Mouse (Mus musculus): Measurements from ENCODE around the gene Pik3c2g. TPM values are rescaled to one million over a fixed set of nuclear protein-coding genes. Genes with fewer than 3 reads are reported as not detected.
A peak's percentile ranks its signal among the peaks of the same experiment; 100 is the strongest.

Pik3c2g gene
- total RNA-seq, 4 experiments from 2014 or later: 0.12 to 0.49 TPM; not detected in 2

- DNase-seq (ENCODE audit: low spot score in 2 of 2): no peak
These were observed 254.3 kb downstream of the Pik3c2g start for GRCm38 (mm10) chr6:139841272-139841671.

- no peak for DNase-seq (ENCODE audit: low spot score in 2 of 2)
These were observed 255.6 kb downstream of the Pik3c2g start for GRCm38 (mm10) chr6:139842626-139843025.

DNA sequence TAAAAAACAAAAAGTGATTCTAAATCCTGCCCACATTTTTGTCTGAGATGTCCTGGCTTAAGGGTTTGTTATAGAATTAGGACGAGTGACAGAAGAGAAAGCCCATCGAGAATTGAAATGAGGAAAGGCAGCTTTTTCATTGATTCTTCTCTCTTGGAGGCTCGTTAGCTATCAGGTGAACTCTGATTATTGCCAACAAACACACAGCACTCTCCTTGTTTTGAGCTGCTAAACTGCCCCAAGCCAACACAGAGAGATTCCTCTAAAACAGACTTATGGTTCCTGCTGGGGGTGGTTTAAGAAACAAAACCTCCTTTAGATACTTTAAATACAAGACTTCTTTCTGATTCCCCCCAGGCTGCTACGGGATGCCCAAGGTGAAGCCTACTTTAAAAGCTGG lies 256.5 kb downstream of the Pik3c2g start:
- DNase-seq (ENCODE audit: low spot score in 2 of 2): no peak

- no peak for DNase-seq (ENCODE audit: low spot score in 2 of 2)
These were observed 260.0 kb downstream of the Pik3c2g start for GRCm38 (mm10) chr6:139846889-139847544.

DNA sequence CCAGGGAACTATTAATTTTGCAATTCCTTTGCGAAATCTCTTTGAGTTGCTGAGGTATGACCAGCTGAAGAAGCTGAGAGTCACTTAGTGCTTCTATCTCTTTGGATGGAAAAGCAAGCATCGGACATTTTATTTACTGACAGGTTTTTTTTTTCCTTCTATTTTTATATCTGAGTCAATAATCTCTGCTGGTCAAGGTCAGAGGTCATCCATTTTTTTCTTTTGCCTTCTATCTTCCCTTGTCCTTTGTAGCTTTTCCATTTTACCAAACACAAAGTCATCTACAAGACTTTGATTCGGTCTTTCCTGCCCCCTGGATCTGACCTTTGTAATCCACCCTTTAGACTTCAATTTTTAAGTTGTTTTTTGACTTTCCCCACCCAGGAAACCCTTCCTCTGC lies 262.9 kb downstream of the Pik3c2g start:
- no peak for DNase-seq (ENCODE audit: low spot score in 2 of 2)

DNA sequence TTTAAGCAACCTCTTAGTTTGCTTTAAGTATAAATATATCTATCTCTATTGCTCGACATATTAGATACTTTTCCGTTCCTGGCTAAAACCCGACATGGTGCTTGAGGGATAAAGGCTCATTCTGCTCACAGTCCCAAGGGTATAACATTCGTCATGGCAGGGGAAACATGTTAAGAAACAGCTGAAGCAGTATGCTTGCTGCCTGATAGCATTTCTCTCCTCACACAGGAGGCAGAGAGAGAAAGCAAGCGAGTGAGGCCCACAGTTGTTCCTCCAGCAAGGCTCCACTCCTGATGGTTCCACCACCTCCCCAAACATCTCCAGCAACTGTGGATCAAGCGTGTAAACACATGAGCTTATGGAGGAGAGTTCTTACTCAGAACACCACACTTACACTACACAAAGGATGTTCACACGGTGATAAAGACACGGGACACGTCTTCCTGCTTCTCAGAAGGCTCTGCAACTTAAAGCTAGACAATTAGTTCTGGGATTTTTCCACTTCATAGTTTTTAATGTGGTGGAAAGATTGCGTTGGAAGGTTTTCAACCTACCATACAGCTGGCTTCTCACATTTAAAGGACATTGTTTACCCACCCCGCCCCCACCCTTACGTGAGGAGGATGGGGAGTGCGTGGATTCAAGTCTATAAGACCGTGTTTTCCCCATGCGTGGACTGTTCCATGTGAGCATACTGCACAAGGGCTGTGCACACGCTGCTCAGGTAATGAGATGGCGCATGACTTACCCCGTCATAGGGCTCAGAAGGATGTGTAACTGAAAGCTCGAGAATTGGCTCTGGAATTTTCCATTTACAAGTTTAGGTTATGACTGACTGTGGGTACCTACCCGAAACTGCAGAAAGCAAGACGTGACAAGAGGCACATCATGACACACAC lies 264.9 kb downstream of the Pik3c2g start:
- no peak for DNase-seq (ENCODE audit: low spot score in 2 of 2)

DNA sequence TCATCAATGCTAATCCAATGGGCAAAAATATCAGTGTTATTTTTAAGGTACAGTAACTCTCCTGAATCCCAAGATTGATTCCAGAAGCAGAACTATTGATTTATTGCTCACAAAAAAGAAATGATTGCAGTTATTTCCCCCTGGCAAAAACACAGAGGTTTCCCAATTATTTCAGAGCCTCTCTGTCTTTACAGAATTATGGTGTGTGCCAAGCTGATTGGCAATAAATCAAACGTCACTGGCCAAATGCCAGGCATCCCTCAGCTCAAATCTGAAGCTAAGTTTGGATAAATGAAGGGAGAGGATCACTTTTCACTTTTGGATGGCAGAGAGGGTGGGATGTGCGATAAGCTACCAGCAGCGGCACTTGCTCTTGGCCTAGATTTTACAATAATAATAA lies 265.8 kb downstream of the Pik3c2g start:
- peak; percentile 24 to 81 for DNase-seq (ENCODE audit: low spot score in 2 of 2)

DNA sequence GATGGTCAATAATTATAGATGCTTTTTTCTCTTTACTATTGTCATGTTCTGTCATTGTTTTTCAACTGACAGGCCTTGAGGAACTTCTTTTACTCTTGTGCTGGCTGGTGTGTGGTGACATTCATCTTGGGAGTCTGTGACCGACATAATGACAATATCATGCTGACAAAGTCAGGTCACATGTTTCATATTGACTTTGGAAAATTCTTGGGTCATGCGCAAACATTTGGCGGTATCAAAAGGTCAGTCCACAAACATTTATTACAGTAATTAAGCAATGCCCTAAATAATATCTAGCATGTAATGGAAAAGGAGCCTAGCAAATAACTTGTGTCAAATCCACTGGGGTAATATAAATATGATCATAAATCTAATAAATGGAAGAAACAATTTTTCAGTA lies 273.1 kb downstream of the Pik3c2g start:
- DNase-seq (ENCODE audit: low spot score in 2 of 2): no peak

DNA sequence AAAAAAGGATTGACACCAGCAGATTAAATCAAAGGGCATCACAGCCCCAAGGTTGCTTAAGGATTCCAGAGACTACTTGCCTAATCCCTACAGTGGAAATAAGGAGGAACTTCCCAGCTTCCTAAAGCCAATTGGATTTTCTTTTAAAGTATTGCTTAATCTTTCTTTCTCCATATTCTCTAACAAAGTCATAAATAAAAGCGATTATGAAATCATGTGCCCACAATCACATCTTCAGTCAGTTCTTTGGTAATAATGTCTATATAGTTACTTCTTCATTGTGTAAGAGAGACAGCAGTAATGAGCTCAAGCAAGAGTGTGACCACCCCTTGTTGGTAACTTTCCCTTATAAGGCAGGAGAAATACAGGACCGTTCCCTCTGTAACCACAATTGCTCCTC lies 274.5 kb downstream of the Pik3c2g start:
- DNase-seq (ENCODE audit: low spot score in 2 of 2): no peak

DNA sequence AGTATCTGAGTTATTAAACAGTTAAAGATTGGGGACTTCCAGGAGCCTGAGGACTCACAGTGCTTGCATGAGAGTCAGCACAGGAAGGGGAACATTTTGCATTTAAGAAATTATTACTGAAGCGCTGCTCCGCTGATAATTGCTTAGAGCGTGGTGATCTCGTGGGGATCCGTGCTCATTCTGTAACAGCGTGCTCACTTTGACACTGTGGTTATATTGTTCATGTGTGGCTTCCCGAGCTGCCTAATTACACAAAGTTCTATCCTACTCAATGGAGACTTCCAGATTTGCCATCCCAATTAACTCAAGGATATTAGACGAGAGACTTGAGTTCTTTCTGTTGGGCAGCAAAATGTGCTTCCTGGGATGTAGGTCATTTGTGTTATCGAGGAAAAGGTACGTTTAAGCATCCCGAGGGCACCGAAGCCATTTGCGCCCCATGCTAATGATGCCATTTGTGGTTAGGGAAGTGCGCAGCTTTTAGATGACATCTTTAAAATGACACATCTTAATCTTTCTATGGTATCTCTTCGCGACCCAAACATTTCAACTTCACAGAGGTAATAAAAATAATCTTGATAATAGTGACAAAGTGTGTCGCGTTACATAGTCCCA lies 278.1 kb downstream of the Pik3c2g start:
- DNase-seq (ENCODE audit: low spot score in 2 of 2): no peak

GRCm38 (mm10) chr6:139874418-139875176 lies 287.6 kb downstream of the Pik3c2g start:
- peak; percentile 37 to 57 for DNase-seq (ENCODE audit: low spot score in 2 of 2)

DNA sequence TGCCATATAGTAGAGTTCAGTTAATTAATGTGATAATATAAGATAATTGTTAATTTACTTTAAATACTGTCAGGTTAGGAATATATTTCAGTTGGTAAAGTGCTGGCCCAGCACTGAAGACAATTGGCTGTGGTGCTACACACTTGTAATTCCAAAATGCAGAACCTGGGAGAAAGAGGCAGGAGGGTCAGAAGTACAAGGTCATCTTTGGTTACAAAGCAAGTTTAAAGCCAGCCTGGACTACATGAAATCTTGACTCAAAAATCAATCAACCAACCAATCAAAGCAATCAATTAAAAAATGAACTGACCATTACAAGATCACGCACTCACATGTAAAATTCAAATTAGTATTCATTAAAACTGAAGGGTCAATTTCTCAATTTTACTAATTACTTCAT lies 289.7 kb downstream of the Pik3c2g start:
- no peak for DNase-seq (ENCODE audit: low spot score in 2 of 2)

- no peak for DNase-seq (ENCODE audit: low spot score in 2 of 2)
These were observed 290.7 kb downstream of the Pik3c2g start for GRCm38 (mm10) chr6:139877476-139878361.

DNA sequence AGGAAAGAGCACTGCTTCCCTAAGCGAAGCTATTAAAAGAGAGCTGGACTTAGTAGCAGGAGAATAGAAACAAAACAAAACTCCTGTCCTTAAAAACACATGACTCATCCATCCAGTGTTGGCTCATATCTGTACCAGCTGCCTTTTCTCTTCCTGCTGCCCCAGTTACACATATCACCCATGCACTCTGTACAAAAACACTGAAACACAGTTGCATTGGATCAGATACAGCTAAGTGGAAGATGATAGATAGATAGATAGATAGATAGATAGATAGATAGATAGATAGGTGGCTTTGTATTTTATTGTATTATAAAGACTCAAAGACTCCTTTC lies 291.3 kb downstream of the Pik3c2g start:
- no peak for DNase-seq (ENCODE audit: low spot score in 2 of 2)

DNA sequence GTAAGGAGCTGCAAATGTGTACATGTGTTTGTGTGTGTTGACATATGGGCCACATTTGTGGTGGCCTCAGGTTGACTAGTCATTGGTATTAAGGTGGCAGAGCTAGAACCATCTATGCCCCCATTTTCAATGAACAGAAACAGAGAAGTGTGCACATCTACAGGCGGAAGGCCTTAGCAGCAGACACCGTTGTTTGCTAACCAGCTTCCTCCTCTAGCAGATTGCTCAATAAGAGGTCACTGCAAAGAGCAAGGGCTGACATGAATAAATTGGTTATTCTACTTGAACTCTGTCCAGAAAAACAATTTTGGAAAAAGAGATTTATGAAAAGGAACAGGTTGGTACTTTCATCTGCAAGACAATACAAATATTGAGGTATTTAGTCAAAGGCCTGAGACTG lies 295.1 kb downstream of the Pik3c2g start:
- no peak for DNase-seq (ENCODE audit: low spot score in 2 of 2)

DNA sequence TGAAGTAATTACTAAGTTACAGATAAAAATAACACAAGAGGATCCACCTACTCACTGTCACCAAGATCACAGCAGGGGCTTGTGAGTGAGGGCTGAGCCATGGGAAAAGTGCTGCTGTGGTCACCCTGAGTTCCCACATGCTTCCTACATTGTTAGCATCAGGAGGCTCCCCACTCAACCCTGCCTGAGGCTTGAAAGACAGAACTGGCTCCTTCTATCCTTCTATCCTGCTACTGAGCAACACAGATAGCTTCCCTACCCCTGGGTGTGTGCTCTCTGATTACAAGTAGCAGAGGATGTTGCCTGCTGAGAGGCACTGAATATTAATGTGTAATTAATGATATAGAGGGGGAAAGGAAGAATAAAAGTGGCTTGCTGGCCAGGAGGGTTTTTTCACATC lies 300.2 kb downstream of the Pik3c2g start:
- DNase-seq (ENCODE audit: low spot score in 2 of 2): no peak

- DNase-seq (ENCODE audit: low spot score in 2 of 2): no peak
These were observed 308.6 kb downstream of the Pik3c2g start for GRCm38 (mm10) chr6:139895637-139896036.

DNA sequence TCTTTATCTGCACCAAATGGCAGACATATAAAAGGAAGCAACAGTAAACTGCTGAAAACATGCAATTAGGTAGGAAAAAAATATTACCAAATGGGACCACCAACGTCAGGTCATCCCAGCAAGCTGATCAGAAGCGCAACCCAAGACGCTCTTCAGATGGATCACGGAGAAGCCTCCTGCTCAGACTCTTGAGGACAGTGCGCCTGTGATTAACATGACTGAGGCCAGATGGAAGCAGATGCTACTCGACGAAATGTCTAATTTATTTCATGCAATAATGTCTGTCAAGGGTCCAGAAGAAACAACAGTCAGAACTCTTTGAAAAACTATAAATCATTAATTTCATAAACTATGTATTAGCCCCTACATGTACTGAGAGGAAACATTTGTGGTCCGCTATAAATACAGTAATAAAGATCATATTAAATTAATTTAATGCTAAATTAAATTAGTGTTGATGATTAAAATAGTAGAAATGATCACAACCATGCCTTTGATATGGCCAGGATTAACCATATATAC lies 312.7 kb downstream of the Pik3c2g start:
- DNase-seq (ENCODE audit: low spot score in 2 of 2): no peak

GRCm38 (mm10) chr6:139901801-139902200 lies 314.8 kb downstream of the Pik3c2g start:
- DNase-seq (ENCODE audit: low spot score in 2 of 2): no peak

DNA sequence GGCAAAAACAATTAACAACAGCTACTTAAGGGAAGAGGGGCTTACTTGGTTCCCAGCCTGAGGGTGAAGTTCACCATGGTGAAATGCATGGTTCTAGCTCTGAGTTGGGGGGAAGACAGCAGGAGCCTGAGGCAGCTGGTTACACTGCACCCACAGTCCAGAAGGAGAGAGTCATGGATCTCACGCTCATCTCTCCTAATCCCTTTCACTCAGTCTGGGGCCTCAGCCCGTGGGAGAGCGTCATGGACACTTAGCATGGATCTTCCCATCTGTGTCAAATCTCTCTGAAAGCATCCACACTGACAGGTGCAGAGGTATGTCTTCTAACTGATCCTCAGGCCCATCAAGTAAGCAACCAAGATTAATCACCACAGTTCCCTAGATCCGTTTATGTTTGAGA lies 320.1 kb downstream of the Pik3c2g start:
- no peak for DNase-seq (ENCODE audit: low spot score in 2 of 2)
